Mouse (Mus musculus) neutrophil, adult 5-6 weeks (primary cell): Measurements from ENCODE around the gene Ccdc50. TPM values are rescaled to one million over a fixed set of nuclear protein-coding genes. Genes with fewer than 3 reads are reported as not detected.

Experiments used
- ATAC-seq: fragments of 151-379, 151-347 bp; 2 replicates; pipeline ENCODE4 v1.8.0; 2017; ENCODE audit warnings: mild to moderate bottlenecking, moderate TSS enrichment; ENCODE audit not compliant: insufficient number of reproducible peaks, poor library complexity, low FRiP score, severe bottlenecking; ENCODE audit errors: extremely low read depth
- total RNA-seq: library from RNA; stranded (forward); fragments of 200-1000 nt; gene quantifications from 2 replicates; pipeline ENCODE4 v1.2.3, GENCODE M21; 2017

Gene Ccdc50
- total RNA-seq, 1 experiment from 2014 or later, result 156 TPM

- no peak for ATAC-seq
Measured at GRCm38 (mm10) chr16:27483834-27484233, 95.2 kb downstream of the Ccdc50 start.

Other genes starting within 250 kb of the Ccdc50 start
- 0.47 TPM in 1 of 2 replicates, not detected in the other for gene Ostn, start 81.4 kb upstream of the Ccdc50 start, total RNA-seq
- gene Uts2b, start 18.6 kb upstream of the Ccdc50 start, total RNA-seq, result not detected in 2 replicates